Mouse (Mus musculus) cerebellum, adult (tissue): ENCODE results near the gene Foxo1.

Experiments used
- ATAC-seq: cut with Nextera tagmentation; 2 replicates; pipeline ENCODE4 v1.9.2; 2017; ENCODE audit warnings: mild to moderate bottlenecking, moderate library complexity, mixed read lengths; ENCODE audit not compliant: insufficient number of reproducible peaks, low FRiP score, low TSS enrichment

Foxo1 gene

DNA sequence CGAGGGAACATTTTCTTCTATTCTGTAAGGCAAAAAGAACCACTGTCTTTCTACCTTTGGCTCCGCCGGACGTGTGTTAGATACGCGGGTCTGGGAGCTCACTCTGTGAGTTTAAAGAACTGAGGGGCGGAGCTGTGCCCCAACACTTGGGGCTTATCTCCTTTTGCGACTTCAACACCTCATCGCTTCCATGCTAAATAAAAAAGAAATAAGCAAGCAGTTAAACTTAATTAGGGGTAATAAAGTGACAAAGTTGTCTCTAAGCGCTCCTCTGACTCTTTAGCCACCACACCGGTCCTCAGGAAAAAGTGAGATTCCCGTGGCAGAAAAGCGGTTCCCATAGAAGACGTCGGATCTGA is 864 bp upstream of the Foxo1 start:
- ATAC-seq = no peak

DNA sequence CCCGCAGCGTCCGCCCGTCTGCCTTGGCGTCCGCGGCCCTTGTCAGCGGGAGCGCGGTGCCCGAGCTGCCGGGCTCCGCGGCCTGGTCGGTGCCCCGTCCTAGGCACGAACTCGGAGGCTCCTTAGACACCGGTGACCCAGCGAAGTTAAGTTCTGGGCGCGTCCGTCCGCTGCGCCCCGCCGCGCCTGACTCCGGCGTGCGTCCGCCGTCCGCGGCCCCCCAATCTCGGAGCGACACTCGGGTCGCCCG is 276 bp downstream of the Foxo1 start:
- ATAC-seq = no peak; the same call in 1 of the 2 replicates

- peak; percentile 31; the same call in 1 of the 2 replicates for ATAC-seq
Observed at GRCm38 (mm10) chr3:52268737-52269513, 789 bp downstream of the Foxo1 start.

GRCm38 (mm10) chr3:52269514-52270351 is 1.6 kb downstream of the Foxo1 start:
- no peak for ATAC-seq

DNA sequence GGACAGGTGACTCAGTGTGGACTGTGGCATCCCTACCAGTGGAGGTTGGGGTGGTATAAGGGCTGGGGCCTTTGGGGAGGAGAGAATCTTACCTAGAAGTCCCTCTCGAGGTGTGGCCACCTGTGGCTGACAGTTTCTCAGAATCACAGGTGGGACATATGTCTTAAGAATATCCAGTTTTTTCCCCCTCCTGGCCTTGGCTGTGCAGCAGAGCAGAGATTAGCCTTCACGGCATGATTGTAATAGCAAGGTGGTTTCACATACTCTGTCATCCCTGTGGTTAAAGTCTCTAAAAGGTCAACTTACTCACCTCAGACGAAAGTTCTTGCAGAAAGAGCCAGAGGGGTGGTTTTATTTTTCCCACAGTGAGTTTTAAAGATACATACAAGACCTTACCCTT is 2.4 kb downstream of the Foxo1 start:
- ATAC-seq = no peak

GRCm38 (mm10) chr3:52271376-52271775 is 3.2 kb downstream of the Foxo1 start:
- ATAC-seq = no peak

- ATAC-seq = no peak
Observed at GRCm38 (mm10) chr3:52272376-52272865, 4.3 kb downstream of the Foxo1 start.

GRCm38 (mm10) chr3:52274475-52274874 is 6.3 kb downstream of the Foxo1 start:
- no peak for ATAC-seq

DNA sequence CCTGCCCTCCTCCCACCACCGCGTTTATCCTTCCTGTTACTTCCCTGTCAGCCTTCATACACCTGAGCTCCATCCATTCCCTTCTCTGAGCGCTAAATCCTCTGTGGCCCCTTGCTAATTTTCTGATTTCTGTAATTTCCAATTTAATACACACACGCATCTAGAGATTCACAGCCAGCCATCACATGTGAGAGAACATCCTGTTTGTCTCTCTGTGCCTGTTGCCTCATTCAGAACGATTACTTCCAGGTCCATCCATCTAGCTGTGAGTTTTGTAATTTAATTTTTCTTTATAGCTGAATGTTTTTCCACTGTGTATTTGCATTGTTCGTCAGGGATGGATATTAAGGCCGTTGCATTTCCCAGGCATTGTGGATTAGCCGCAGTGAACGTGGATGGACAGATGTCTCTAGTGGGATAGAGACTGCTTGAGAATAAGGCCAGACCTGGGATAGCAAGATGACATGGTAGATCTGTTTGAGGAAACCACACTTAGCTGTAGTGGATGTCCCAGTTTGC is 7.0 kb downstream of the Foxo1 start:
- no peak for ATAC-seq

- ATAC-seq = no peak
Observed at GRCm38 (mm10) chr3:52280681-52281080, 12.5 kb downstream of the Foxo1 start.

GRCm38 (mm10) chr3:52281882-52282281 is 13.7 kb downstream of the Foxo1 start:
- no peak for ATAC-seq

DNA sequence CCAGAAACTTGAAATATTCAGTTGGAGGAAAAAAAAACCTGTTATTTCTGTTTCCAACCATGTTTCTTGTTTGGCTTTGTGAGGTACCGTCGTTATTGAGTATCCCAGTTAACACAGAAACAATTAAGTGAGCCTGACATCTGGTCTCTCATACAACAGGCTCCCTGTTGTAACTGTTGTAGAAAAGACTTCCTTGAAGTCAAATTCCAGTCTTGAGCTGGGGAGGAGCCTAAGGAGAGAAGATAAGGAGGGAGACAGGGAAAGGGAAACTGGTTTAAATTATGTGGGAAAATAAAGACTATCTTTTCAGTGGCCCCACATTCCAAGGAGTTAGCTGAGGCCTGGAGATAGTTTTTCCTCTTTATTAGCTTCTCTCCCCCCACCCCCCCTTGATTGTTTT is 14.2 kb downstream of the Foxo1 start:
- ATAC-seq = no peak

GRCm38 (mm10) chr3:52283521-52283920 is 15.4 kb downstream of the Foxo1 start:
- ATAC-seq = no peak

DNA sequence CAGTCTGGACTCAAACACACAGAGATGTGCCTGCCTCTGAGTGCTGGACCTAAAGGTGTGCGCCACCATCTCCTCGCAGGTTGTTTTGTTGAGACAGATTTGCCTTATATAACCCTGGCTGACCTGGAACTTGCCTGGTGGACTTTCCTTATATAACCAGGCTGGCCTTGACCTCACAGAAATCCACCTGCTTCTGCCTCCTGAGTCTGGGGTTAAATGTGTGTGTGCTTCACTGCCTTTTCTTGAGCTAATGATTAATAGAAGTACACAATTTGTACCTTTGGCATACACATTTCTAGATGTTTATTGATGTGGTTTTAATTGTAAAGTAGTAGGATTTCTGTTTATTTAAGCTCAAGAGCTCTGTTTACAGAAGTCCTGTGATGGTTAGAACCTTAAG is 22.7 kb downstream of the Foxo1 start:
- ATAC-seq = no peak

DNA sequence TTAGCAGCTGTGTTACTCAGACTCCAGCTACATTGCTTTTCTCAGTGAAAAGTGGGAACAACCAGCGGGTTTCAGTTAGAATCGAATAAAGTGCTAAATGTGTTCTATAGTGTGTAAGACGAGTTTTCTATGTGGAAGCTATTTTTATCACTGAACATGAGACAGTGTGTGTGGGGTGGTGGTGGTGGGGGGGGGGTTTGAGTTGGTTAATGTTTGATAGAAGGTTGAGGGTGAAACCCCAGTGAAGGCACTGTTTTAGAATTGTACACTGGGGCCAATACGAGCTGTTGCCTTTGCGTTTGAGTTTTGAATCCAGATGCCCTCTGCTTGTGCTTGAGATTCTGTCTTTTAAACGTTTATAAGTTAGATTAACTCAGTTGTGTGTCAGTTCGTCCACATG is 24.4 kb downstream of the Foxo1 start:
- no peak for ATAC-seq

- ATAC-seq = no peak
Observed at GRCm38 (mm10) chr3:52293946-52294345, 25.8 kb downstream of the Foxo1 start.

GRCm38 (mm10) chr3:52295688-52296087 is 27.6 kb downstream of the Foxo1 start:
- no peak for ATAC-seq

GRCm38 (mm10) chr3:52296224-52296760 is 28.2 kb downstream of the Foxo1 start:
- no peak for ATAC-seq

DNA sequence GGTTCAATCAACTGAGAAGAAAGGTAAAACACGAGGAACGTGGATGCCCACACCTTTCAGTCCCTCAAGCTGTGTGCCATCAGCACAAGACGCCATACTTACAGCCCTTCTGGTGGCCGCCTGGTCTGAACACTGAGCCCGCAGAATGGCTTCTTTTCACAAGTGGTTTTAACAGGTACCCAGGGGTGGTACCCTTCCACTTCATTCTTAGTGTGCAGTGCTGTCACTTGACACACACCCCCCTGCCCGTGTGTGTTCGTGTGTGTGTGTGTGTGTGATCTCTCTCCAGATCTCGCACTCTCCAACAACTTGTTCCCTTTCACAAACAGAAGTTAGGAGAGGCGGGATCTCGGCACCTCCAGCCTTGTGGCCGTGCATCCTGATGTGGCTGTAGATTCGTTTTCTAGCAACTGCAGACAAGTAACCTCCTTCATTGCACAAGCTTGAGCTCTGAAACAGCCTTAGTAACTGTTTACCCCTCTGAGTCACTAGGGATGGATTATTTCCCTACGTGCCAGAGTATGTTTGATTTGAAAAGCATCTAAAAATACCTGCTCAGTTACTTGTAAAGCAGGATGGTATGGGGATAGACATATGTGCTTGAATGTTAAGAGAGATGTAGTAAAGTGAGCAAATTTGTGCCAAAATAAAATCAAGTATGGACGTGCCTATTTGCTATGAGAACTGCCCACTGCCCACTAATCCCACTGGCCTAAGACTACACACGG is 29.3 kb downstream of the Foxo1 start:
- ATAC-seq = no peak

- ATAC-seq = no peak
Observed at GRCm38 (mm10) chr3:52298683-52299082, 30.5 kb downstream of the Foxo1 start.

- no peak for ATAC-seq
Observed at GRCm38 (mm10) chr3:52299376-52299775, 31.2 kb downstream of the Foxo1 start.
